Mouse (Mus musculus): ENCODE measurements around the gene Acox3.

Acox3 gene

DNA sequence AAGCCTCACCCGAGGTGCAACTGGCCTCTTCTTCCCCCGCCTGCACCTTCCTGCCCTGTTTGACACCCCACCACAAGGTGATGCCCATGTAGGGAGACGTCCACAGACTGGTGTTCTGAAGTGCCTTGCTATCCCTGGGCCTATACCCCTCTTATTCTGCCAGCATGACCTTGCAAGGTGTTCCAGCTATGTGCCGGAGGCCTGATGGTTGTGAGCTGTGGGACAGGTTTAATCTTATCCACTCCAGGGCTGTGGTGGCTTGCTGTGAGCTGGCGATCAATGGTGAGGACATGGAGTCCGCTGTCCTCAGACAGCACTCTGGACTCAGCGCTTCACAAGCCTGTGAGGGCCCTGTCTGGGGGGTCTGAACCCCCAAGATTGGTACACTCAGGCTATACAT is 27.5 kb downstream of the Acox3 start:
- DNase-seq (ENCODE audit: low read depth in 2 of 2, low spot score in 2 of 2): no peak

GRCm38 (mm10) chr5:35611170-35611569 is 28.3 kb downstream of the Acox3 start:
- no peak for DNase-seq (ENCODE audit: low read depth in 2 of 2, low spot score in 2 of 2)

- DNase-seq (ENCODE audit: low read depth in 2 of 2, low spot score in 2 of 2): no peak
These were observed 29.1 kb downstream of the Acox3 start for GRCm38 (mm10) chr5:35611900-35612299.

- DNase-seq (ENCODE audit: low read depth in 2 of 2, low spot score in 2 of 2): no peak
These were observed 29.9 kb downstream of the Acox3 start for GRCm38 (mm10) chr5:35612722-35613121.

- DNase-seq (ENCODE audit: low read depth in 2 of 2, low spot score in 2 of 2): no peak
These were observed 34.1 kb downstream of the Acox3 start for GRCm38 (mm10) chr5:35616943-35617342.

GRCm38 (mm10) chr5:35621114-35621513 is 38.3 kb downstream of the Acox3 start:
- DNase-seq (ENCODE audit: low read depth in 2 of 2, low spot score in 2 of 2): no peak

DNA sequence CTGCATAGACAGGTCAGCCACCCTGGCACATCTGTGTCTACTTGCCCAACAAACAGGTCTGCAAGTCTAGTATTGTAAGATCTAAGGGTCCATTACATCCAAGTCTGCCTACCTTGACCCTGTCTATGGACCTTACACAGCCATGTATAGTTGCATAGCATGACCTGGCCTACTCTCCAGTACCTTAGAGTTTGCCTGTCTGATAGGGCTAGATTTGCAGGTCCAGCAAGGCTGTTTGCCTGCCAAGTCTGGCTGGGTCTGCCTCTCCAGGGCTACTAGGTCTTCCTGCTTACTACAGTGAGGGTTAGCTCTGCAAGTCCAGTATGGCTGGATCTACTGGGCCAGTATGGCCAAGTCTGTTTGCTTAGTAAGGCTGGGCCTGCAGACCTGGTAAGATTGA is 41.0 kb downstream of the Acox3 start:
- no peak for DNase-seq (ENCODE audit: low read depth in 2 of 2, low spot score in 2 of 2)

DNA sequence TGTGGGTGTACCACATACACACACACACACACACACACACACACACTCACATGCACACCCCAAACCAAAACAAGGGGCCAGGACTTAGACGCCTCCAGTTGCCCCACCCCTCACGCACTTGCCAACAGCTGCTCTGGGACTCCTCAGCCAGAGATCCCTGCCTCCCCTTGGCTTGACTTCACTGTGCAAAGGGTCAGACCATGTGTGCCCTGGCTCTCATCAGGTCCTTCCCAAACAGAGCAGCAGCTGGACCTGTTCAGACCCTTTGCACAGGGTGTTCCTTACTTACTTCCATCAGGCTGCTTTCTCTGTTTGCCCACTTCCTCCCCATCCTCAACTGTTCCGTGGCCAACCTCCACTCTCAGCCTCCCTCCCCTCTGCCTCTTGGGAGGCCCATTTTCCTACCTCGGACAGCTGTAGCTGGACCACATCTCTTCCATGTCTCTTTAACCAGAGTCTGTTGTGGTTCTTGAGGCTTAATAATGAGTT is 42.0 kb downstream of the Acox3 start:
- no peak for DNase-seq (ENCODE audit: low read depth in 2 of 2, low spot score in 2 of 2)

GRCm38 (mm10) chr5:35626408-35626807 is 43.6 kb downstream of the Acox3 start:
- no peak for DNase-seq (ENCODE audit: low read depth in 2 of 2, low spot score in 2 of 2)

DNA sequence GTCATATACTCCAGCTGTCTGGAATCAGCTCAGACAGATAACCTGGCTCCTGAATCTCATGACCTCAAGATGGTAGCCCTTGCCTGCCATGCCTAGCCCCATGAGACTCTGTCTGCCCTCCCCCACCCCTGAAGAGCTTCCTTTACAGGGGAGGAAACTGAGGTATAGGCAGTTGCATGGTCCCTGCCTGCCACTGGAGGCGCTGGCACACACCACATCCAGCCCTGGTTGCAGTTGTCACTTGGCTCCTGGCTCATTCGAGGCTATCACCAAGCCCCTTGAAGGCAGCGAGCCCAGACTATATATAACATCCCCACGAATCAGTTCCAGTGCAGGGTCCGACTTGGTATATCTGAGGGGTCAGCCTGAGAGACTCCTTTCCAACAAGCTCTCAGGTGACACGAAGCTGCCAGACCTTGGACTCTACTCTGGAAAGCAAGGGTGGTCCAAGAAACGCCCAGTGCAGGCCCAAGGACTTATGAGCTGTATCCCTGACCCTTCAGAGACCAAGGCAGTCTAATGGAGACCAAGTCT is 44.5 kb downstream of the Acox3 start:
- DNase-seq (ENCODE audit: low read depth in 2 of 2, low spot score in 2 of 2): no peak

DNA sequence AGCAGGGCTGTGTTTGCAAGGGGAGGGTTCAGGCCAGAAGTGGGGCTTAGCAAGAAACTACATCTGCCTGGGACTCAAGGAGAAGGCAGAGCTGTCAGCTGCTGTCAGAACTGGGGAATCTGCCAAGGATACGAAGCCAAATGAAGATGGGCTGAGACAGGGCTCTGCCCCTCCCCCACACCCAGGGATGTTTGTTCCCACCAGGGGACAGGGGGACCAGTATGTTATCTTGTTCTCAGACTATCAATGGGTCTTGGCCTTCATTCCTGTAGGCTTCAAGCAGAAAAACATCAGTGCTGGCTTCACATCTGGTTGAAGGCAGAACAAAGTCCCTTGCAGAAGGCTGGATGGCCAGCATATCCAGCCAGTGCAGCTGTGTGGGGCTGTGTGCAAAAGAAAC is 45.8 kb downstream of the Acox3 start:
- no peak for DNase-seq (ENCODE audit: low read depth in 2 of 2, low spot score in 2 of 2)

DNA sequence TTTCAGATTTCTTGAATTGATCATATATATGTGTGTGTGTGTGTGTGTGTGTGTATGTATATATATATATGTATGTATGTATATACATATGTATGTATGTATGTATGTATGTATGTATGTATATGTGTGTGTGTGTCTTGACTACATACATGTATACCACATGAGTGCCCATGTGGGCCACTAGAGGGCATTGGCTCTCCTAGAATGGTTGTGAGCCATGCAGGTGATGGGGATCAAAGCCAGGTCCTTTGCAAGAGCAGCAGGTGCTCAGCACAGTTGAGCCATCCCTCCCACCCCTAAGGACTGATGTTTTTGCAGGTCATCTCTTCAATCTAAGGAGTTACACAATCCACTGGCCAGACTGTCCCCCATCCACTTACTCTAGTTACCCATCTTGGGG is 46.5 kb downstream of the Acox3 start:
- no peak for DNase-seq (ENCODE audit: low read depth in 2 of 2, low spot score in 2 of 2)

- no peak for DNase-seq (ENCODE audit: low read depth in 2 of 2, low spot score in 2 of 2)
These were observed 47.9 kb downstream of the Acox3 start for GRCm38 (mm10) chr5:35630706-35631105.

DNA sequence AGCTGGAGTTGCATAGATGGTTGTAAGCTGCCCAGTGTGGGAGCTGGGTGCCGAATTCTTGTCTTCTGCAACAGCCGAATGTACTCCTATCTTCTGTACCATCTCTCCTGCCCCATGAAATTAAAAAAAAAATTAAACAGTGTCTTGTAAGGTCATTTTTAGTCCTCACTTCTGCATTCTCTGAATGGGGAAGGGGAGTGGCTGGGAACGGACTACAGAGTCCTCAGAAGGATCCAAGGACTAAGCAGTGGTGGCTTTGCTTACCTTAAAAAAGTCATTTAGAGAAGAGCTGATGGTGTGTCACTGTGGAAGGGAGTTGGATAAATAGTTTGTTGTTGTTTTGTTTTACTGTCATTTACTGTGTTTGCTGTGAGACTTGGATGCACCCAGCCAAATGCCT is 48.4 kb downstream of the Acox3 start:
- DNase-seq (ENCODE audit: low read depth in 2 of 2, low spot score in 2 of 2): no peak

DNA sequence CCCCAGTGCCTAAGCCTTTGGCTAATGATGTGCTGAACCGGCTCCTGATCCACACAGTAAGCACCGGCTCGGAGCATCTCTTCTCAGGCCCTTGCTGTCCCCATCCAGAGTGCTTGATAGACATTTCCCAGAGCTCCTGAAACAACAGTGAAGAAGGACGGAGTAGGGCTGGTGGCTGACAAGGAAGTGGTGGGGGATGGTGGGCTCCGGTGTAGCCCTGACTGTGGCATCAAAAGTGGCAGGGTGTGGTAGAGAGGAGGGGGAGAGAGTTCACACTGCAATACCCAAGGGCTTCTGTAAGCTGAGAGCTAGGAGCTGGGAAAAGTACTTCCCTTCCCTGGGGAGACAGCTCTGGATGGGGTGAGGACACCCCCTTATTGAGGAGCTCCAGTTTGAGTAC is 48.9 kb downstream of the Acox3 start:
- no peak for DNase-seq (ENCODE audit: low read depth in 2 of 2, low spot score in 2 of 2)

GRCm38 (mm10) chr5:35632841-35633240 is 50.0 kb downstream of the Acox3 start:
- DNase-seq (ENCODE audit: low read depth in 2 of 2, low spot score in 2 of 2): no peak

DNA sequence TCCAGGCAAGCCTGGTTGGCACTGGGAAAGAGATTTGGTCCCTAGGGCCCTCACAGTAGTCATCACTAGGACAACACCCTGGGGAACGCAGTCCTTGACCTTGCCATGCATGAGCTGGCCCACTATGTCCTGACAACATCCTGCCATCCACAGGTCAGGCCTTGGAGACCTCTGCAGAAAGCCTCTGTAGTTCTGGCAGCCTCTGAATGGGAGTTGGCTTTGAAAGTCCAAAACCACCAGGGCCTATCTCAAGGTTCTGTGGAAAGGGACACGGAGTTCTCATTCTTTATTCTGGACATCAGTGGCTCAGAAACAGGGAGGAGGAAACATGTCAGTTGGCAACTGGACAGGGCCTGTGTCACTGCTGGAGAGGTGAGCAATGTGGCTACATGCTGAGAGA is 53.2 kb downstream of the Acox3 start:
- no peak for DNase-seq (ENCODE audit: low read depth in 2 of 2, low spot score in 2 of 2)

DNA sequence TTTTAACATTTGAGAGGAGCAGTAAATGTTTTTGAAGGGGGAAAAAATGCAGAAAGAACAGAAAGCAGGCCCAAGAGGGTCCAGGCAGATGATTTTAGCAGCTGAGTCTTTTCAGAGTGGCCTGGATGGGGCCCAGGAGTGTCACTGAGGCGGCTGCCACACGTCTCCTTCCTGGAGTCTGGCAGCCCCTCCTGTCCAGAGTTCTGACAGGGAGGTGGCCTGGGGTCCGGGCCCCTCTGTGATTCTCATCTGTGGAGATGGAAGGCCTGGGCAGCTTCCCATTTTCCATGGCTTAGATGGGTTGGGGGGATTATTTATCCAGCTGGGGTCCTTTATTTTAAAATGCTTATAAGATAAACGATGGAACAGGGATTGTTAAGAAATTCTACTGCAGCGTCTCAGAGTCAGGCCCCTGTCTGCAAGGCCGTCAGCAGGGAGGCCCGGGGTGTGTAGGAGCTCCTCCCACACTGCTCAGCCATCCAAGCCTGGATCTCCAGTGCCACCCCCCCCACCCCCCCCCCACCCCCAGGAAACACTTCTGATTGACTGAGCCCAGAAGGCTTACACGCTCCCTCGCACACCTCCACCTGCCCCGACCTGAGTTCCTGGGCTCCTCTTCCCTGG is 59.2 kb downstream of the Acox3 start:
- DNase-seq (ENCODE audit: low read depth in 2 of 2, low spot score in 2 of 2): no peak

- no peak for DNase-seq (ENCODE audit: low read depth in 2 of 2, low spot score in 2 of 2)
These were observed 60.7 kb downstream of the Acox3 start for GRCm38 (mm10) chr5:35643401-35644048.

- DNase-seq (ENCODE audit: low read depth in 2 of 2, low spot score in 2 of 2): no peak
These were observed 61.2 kb downstream of the Acox3 start for GRCm38 (mm10) chr5:35644082-35644481.

GRCm38 (mm10) chr5:35645938-35646493 is 63.2 kb downstream of the Acox3 start:
- no peak for DNase-seq (ENCODE audit: low read depth in 2 of 2, low spot score in 2 of 2)

- DNase-seq (ENCODE audit: low read depth in 2 of 2, low spot score in 2 of 2): no peak
These were observed 64.1 kb downstream of the Acox3 start for GRCm38 (mm10) chr5:35646927-35647326.
